Mouse (Mus musculus): Measurements from ENCODE around the gene Fibcd1. TPM values are rescaled to one million over a fixed set of nuclear protein-coding genes. Genes with fewer than 3 reads are reported as not detected.

Fibcd1 gene
- polyA plus RNA-seq (2017; shearing (Covaris generic)) = 0.21 TPM

GRCm38 (mm10) chr2:31845896-31846691 is at the start of gene Fibcd1:
TSS of gene Fibcd1 (minus strand) at chr2:31846005.

GRCm38 (mm10) chr2:31887030-31887429 is 41.2 kb upstream of the Fibcd1 start, which contains the start of gene Lamc3:
TSS of gene Lamc3 (plus strand) at chr2:31887291.

GRCm38 (mm10) chr2:31810444-31810843 is 35.4 kb downstream of the Fibcd1 start, which contains the start of gene Qrfp:
TSS of gene Qrfp (minus strand) at chr2:31810580.

Other genes starting within 250 kb of the Fibcd1 start
- gene Prdm12, start 206.0 kb downstream of the Fibcd1 start, polyA plus RNA-seq (2017; shearing (Covaris generic)) = not detected
- gene Exosc2, start 175.3 kb downstream of the Fibcd1 start, polyA plus RNA-seq (2017; shearing (Covaris generic)) = 47.0 TPM
- 29.1 TPM for gene Abl1, start 157.6 kb downstream of the Fibcd1 start, polyA plus RNA-seq (2017; shearing (Covaris generic))
- gene Qrfp, start 35.4 kb downstream of the Fibcd1 start, polyA plus RNA-seq (2017; shearing (Covaris generic)) = 0.58 TPM
- not detected for gene Lamc3, start 41.3 kb upstream of the Fibcd1 start, polyA plus RNA-seq (2017; shearing (Covaris generic))
- not detected for gene Aif1l, start 104.1 kb upstream of the Fibcd1 start, polyA plus RNA-seq (2017; shearing (Covaris generic))
- gene Nup214, start 128.4 kb upstream of the Fibcd1 start, polyA plus RNA-seq (2017; shearing (Covaris generic)) = 106 TPM
- gene Fam78a, start 238.9 kb upstream of the Fibcd1 start, polyA plus RNA-seq (2017; shearing (Covaris generic)) = 48.3 TPM
- gene Plpp7, start 249.5 kb upstream of the Fibcd1 start, polyA plus RNA-seq (2017; shearing (Covaris generic)) = not detected

Measured in naive thymus-derived CD4-positive, alpha-beta T cell, adult 5 months (primary cell).